Mouse (Mus musculus): ENCODE results near the gene Gabra6. TPM values are rescaled to one million over a fixed set of nuclear protein-coding genes. Genes with fewer than 3 reads are reported as not detected.

Gene Gabra6
- total RNA-seq (2021): under 1 TPM; 0.42 to 0.49 TPM

DNA sequence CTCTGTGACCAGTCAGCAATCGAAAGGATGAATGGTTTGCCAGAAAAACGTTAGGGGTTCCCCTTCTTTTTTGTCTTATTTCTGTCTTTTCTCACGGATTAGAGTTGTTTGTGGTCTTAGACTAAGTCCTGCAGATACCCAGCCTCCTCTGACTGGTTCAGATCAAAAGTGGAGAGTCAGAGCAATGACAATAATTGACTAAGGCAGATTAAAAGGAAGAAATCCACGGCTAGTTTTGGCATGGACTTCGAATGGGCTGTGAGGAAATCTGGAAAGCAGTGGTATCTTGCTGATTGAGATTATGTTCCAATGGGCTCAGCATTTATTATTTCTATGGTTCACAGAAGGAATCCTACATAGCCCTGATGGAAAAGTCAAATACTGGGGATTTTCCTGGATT, at the start of gene Gabra6:
Gene Gabra6 (minus strand): TSS at position 191 of the 400 bp plus-strand sequence.
- no peak for DNase-seq (ENCODE audit: extremely low spot score in 1 of 2, low spot score in 1 of 2)

DNA sequence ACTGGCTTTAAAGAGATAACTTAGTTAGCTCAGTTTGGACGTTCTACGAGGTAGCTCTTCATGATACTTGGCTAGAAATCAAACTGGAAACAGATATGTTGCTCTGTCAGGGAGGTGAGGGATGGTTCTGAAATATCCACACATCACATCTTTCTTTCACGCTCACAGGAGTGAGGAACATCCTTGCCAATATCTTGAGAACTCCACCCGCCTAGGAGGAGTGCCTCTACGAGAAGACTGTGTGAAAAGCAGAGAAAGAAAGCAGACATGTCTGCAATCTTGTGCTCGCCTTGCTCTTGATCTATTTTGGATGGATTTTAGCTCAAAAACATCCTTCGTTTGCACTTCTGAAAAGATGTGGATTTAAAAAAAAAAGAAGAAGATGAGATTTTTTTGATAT, 44.7 kb upstream of the Gabra6 start:
- DNase-seq (ENCODE audit: extremely low spot score in 1 of 2, low spot score in 1 of 2): no peak

DNA sequence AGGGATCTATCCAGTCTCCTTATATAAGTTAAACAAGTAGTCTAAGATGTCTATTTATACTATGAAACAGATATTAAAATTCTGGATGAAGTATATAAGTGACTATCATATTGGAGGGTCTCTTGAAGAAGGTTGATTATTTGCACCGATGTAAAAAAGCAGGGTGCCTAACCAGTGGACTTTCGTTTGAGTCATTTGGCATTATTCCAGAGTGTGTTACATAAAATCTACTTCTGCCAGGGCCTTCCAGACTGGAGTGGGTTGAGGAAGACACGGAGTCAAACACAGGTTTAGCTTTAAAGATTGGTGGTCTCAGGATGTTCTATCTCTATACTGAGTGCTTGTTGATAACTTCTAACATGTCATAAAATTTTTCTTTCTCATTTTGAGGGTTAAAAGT, 11.2 kb upstream of the Gabra6 start:
- no peak for DNase-seq (ENCODE audit: extremely low spot score in 1 of 2, low spot score in 1 of 2)

- DNase-seq (ENCODE audit: extremely low spot score in 1 of 2, low spot score in 1 of 2): no peak
Observed at GRCm38 (mm10) chr11:42326262-42326661, 5.4 kb upstream of the Gabra6 start.

DNA sequence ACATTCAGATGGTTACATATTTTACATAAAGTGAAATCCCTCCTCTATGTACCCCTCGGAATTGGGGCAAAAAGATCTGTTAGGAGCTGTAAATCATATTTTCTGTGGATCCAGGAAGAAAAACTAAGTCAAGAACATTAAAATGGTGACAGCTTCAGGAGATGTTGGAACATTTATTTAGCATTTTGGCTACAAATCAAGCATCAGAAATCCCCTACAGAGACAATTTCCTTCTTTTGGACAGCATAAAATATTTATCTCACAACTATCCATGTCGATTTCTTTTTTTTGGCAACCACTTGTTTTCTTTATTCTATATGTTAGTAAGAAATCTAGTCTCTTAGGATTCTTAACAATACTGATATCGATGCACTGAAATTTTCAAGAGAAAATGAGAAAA, 688 bp upstream of the Gabra6 start:
- no peak for DNase-seq (ENCODE audit: extremely low spot score in 1 of 2, low spot score in 1 of 2)

DNA sequence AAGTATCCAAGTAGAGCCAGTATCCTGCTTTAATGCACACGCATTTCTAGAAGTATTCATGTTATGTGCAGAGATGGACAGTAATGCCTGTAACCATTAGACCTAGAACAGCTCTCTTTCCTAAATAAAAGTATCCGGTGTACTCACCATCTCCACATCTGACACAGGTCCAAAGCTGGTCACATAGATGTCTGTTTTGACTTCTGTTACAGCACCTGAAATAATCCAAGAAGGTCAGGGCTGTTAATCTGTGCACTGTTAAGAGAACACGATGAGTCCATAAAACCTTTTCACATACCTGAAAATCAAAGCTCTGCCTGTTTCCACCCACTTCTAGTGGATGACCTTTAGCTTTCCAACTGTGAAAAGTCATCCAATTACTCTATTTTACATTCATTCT, 1.4 kb downstream of the Gabra6 start:
- DNase-seq (ENCODE audit: extremely low spot score in 1 of 2, low spot score in 1 of 2): no peak

- DNase-seq (ENCODE audit: extremely low spot score in 1 of 2, low spot score in 1 of 2): no peak
Observed at GRCm38 (mm10) chr11:42319101-42319500, 1.8 kb downstream of the Gabra6 start.

DNA sequence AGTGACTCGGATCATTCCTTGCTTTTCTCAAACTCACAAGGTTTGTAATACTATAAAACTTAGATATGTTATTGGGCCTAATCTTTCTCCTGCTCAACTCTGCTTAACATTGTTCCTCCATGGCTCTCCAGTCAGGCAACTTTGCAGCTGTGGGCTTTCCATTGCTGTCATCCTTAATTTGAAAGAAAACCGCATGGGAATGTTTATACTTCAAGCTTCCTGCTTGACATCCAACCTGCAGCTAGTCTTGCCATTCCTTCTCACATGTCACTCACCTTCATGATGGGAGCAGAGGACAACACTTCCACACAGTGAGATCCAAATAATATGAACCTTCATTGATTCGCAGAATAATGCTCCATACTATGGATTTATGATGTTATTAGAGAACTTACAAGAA, 2.9 kb downstream of the Gabra6 start:
- no peak for DNase-seq (ENCODE audit: extremely low spot score in 1 of 2, low spot score in 1 of 2)

DNA sequence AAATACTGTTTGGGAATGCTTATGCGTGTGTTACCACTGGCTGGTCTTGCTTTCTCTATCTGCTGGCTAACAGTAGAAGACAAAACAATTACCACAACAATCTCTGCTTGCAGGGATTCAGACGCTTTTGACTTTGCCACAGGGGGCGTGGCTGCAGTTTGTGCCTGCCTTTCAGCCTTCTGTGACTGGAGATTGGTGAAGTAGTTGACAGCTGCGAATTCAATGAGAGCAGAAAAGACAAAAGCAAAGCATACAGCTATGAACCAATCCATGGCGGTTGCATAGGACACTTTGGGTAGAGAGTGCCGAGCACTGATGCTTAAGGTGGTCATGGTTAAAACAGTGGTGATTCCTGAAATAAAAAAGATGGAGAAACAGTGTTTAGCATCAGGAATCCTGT, 6.0 kb downstream of the Gabra6 start:
- peak in 1 of 2 experiments; percentile 3 for DNase-seq (ENCODE audit: extremely low spot score in 1 of 2, low spot score in 1 of 2)

- DNase-seq (ENCODE audit: extremely low spot score in 1 of 2, low spot score in 1 of 2): no peak
Observed at GRCm38 (mm10) chr11:42310892-42311291, 10.0 kb downstream of the Gabra6 start.

- no peak for DNase-seq (ENCODE audit: extremely low spot score in 1 of 2, low spot score in 1 of 2)
Observed at GRCm38 (mm10) chr11:42309086-42309485, 11.8 kb downstream of the Gabra6 start.

DNA sequence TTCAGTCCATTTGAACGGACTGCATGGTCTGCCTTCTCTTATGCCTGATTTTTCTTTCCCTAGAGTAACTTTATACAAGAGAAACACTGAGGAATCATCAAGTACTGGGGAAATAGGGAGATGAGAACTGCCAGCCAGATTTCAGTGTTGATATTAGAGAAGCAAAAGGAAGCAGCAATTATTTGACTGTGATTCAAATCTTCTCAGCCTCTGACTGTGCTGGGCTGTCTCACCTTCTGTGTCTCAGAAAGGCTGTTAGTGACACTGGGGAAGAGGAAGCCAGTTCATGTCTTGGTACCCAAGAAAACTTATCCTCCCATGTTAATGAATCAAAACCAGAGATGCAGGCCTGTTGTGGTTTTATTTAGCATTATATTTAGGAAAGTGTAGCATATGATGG, 14.8 kb downstream of the Gabra6 start:
- DNase-seq (ENCODE audit: extremely low spot score in 1 of 2, low spot score in 1 of 2): no peak

DNA sequence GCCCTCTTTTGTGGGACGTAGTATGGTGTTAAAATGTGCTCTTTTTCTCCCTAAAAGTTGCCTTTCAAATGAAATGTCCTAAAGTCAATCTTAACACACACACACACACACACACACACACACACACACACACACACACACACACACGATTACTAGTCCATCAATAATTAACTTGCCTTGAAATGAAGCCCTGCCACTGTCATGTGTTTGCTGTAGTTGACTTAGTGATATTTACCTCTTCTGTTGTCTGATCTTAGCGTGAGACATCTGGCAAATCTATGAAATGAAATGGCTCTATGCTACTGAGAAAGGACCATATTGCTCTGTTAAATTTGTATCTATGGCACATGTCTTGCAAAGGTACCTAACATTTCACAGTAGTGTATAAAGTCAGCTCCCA, 61.9 kb downstream of the Gabra6 start:
- no peak for DNase-seq (ENCODE audit: extremely low spot score in 1 of 2, low spot score in 1 of 2)

Other genes with a start within 250 kb of the Gabra6 start
- gene Gabra1, start 138.1 kb downstream of the Gabra6 start, total RNA-seq (2021): 100 to 1,000 TPM; 403 to 405 TPM
- gene Gabrb2, start 98.7 kb upstream of the Gabra6 start, total RNA-seq (2021): 100 to 1,000 TPM; 133 to 152 TPM

Measured in layer of hippocampus, postnatal 25 days (tissue).